Mouse (Mus musculus) olfactory bulb, adult 2 months (tissue): ENCODE data around the gene Crtap. TPM values are rescaled to one million over a fixed set of nuclear protein-coding genes. Genes with fewer than 3 reads are reported as not detected.
A peak's percentile ranks its signal among the peaks of the same experiment; 100 is the strongest.
"Not testable (repeated sequence)": the region's sequence is repeated elsewhere in the genome, so short reads cannot be mapped to it uniquely, and the experiment has no call there.

Source experiments
- H3K27ac ChIP-seq: fragments of 200-500 bp; 2 replicates; pipeline ENCODE4 v1.5.1; 2012; ENCODE audit warnings: low read depth, low read length; ENCODE audit not compliant: insufficient read depth
- H3K4me1 ChIP-seq: fragments of 200-500 bp; 2 replicates; pipeline ENCODE4 v1.6.1; 2012; ENCODE audit warnings: low read length; ENCODE audit not compliant: control insufficient read depth, insufficient read depth
- H3K4me3 ChIP-seq: fragments of 200-500 bp; 2 replicates; pipeline ENCODE4 v1.5.1; 2012; ENCODE audit warnings: mild to moderate bottlenecking, low read depth, low read length, moderate library complexity; ENCODE audit not compliant: insufficient read depth
- CTCF ChIP-seq: fragments of 200-500 bp; IDR thresholded peaks from 2 replicates; pipeline ENCODE4 v1.5.1; 2012; ENCODE audit warnings: low read depth, mild to moderate bottlenecking, low read length, moderate library complexity; ENCODE audit not compliant: insufficient read depth
- POLR2A ChIP-seq: fragments of 200-500 bp; IDR thresholded peaks from 2 replicates; pipeline ENCODE4 v1.6.1; 2012; ENCODE audit warnings: mild to moderate bottlenecking, low read depth, low read length, moderate library complexity; ENCODE audit not compliant: insufficient read depth
- WGBS: fragments of 180-500 bp; shearing (Covaris S2); methylation state at CpG from one replicate; pipeline ENCODE4 v1.1.7; 2018; 5-methylcytosine and 5-hydroxymethylcytosine counted together
- polyA plus RNA-seq: library from polyadenylated mRNA; stranded (reverse); fragments of >200 nt; gene quantifications from 2 replicates; pipeline ENCODE4 v1.2.4, GENCODE M21; 2012; ENCODE audit warnings: low replicate concordance; ENCODE audit not compliant: missing spikeins, insufficient read depth, insufficient read length

Gene Crtap
- polyA plus RNA-seq, 1 experiment, result not detected

GRCm38 (mm10) chr9:114368471-114368858, 22.0 kb downstream of the Crtap start:
- 30% methylated on average over 12 of the region's 12 CpGs for WGBS
- no peak for TF ChIP-seq CTCF
- TF ChIP-seq POLR2A, result no peak
- Histone ChIP-seq H3K4me3 (peak overlapping the region; percentile 41), H3K27ac (no peak overlapping the region), H3K4me1 (peaks cover 2% of the 10 kb centered on the region; the same call in 1 of the 2 replicates)

GRCm38 (mm10) chr9:114367783-114368470, 22.5 kb downstream of the Crtap start:
- no peak for TF ChIP-seq POLR2A
- TF ChIP-seq CTCF, result no peak
- H3K4me1 ChIP-seq, result peaks cover 2% of the 10 kb centered on the region; the same call in 1 of the 2 replicates
- H3K27ac ChIP-seq, result no peak overlapping the region
- 1% methylated on average over 48 of the region's 48 CpGs for whole genome bisulfite sequencing
- H3K4me3 ChIP-seq, result peak overlapping the region; percentile 41

- 81% methylated on average over 9 of the region's 9 CpGs for WGBS
- H3K4me1 ChIP-seq, result not testable (repeated sequence)
Observed at GRCm38 (mm10) chr9:114329855-114330254, 60.6 kb downstream of the Crtap start, which contains the start of gene Bcl2a1c. Bcl2a1c (plus strand) TSS chr9:114330135.

GRCm38 (mm10) chr9:114328332-114328731, 62.1 kb downstream of the Crtap start:
- H3K4me3 ChIP-seq, H3K4me1 ChIP-seq, H3K27ac ChIP-seq: not testable (repeated sequence)

More at GRCm38 (mm10) chr9:114329855-114330254, 60.6 kb downstream of the Crtap start, which contains the start of gene Bcl2a1c:
- H3K4me3 ChIP-seq, H3K27ac ChIP-seq: not testable (repeated sequence)

- TF ChIP-seq POLR2A, result no peak
- TF ChIP-seq CTCF, result no peak
- 71% methylated on average over 3 of the region's 3 CpGs for WGBS
Observed at GRCm38 (mm10) chr9:114326011-114326748, 64.3 kb downstream of the Crtap start.

More at GRCm38 (mm10) chr9:114326011-114326748, 64.3 kb downstream of the Crtap start:
- no peak overlapping the region for H3K27ac ChIP-seq
- no peaks in the 10 kb centered on the region for H3K4me1 ChIP-seq
- H3K4me3 ChIP-seq, result no peak overlapping the region

Other genes with a start within 250 kb of the Crtap start
- gene Bcl2a1c, start 60.5 kb downstream of the Crtap start, polyA plus RNA-seq, result not detected in 2 replicates
- not detected in 2 replicates for gene Glb1, start 10.4 kb upstream of the Crtap start, polyA plus RNA-seq
- not detected in 2 replicates for gene Tmppe, start 10.4 kb upstream of the Crtap start, polyA plus RNA-seq
- not detected in 2 replicates for gene Ccr4, start 114.2 kb upstream of the Crtap start, polyA plus RNA-seq
- not detected in 2 replicates for gene C130032M10Rik, start 125.0 kb upstream of the Crtap start, polyA plus RNA-seq
- not detected in 2 replicates for gene Trim71, start 173.7 kb upstream of the Crtap start, polyA plus RNA-seq
- gene Cnot10, start 249.5 kb upstream of the Crtap start, polyA plus RNA-seq, result not detected in 2 replicates